28 mouse cellular contexts compared by ENCODE assay signal in the genomic region with DNA sequence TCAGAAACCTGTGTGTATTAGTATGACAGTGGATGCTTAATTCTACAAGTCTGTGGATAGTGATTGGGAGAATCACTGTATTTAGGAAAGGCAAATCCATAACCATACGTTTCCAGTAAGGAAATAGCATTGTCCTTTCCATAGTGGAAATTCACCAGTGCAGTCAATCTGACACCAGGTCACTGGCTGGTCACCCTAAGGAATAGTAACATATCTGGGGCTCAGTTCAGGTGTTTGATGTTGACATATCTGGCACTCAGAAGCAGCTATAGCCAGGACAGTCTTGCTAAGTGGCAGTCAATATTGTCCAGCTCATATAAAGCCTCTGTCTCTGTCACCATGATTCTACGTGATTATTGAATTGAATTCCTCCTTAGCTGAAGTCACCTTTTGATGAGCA.
"Had no signal": no experiment of that assay in that cellular context is flagged by ENCODE, and none has a peak within 500 bp of the region (broad histone marks: within the 10 kb centered on the region; RNA-seq: fewer than 3 reads in every experiment).

No protein-coding gene starts in this region.

- ATAC-seq: forebrain, embryonic 13.5 days; forebrain, embryonic 14.5 days; forebrain, embryonic 15.5 days; forebrain, embryonic 16.5 days; forebrain, postnatal 0 days had no signal

- H3K36me3 ChIP-seq: embryonic facial prominence, embryonic 10.5 days; embryonic facial prominence, embryonic 12.5 days; embryonic facial prominence, embryonic 13.5 days; embryonic facial prominence, embryonic 15.5 days; forebrain, embryonic 10.5 days; forebrain, embryonic 12.5 days; forebrain, embryonic 15.5 days had no signal

- H3K4me3 ChIP-seq: embryonic facial prominence, embryonic 10.5 days; embryonic facial prominence, embryonic 12.5 days; embryonic facial prominence, embryonic 13.5 days; embryonic facial prominence, embryonic 15.5 days; erythroblast, embryonic 14.5 days; forebrain, embryonic 10.5 days; forebrain, embryonic 12.5 days; forebrain, embryonic 13.5 days; forebrain, embryonic 15.5 days; gastrocnemius, adult 2 months; heart, adult 2 months had no signal

- H3K9ac ChIP-seq: embryonic facial prominence, embryonic 12.5 days; embryonic facial prominence, embryonic 13.5 days; embryonic facial prominence, embryonic 15.5 days; forebrain, embryonic 12.5 days; forebrain, embryonic 13.5 days; forebrain, embryonic 15.5 days; forebrain, postnatal 0 days had no signal

- H3K27me3 ChIP-seq: embryonic facial prominence, embryonic 12.5 days; embryonic facial prominence, embryonic 13.5 days; embryonic facial prominence, embryonic 15.5 days; forebrain, embryonic 12.5 days; forebrain, embryonic 13.5 days; forebrain, embryonic 15.5 days had no signal

- H3K9me3 ChIP-seq: embryonic facial prominence, embryonic 10.5 days; embryonic facial prominence, embryonic 12.5 days; embryonic facial prominence, embryonic 13.5 days; embryonic facial prominence, embryonic 15.5 days; forebrain, embryonic 10.5 days; forebrain, embryonic 12.5 days; forebrain, embryonic 13.5 days; forebrain, embryonic 15.5 days had no signal

- DNase-seq: cerebellum, adult 2 months; cerebellum, adult 8-10 months; cerebellum, adult 9-10 months; cerebellum, adult 9-11 months; cerebellum, postnatal 10 days; cerebellum, postnatal 14 days; cerebellum, postnatal 25 days; cerebellum, postnatal 36 days; embryo, embryonic 11 days; forebrain, postnatal 0 days; gastrocnemius, adult 2 months; gastrocnemius, postnatal 10 days; gastrocnemius, postnatal 14 days; gastrocnemius, postnatal 25 days; gastrocnemius, postnatal 36 days; heart, adult 18-20 months; heart, adult 2 months had no signal

- H3K27ac ChIP-seq: embryonic facial prominence, embryonic 10.5 days; embryonic facial prominence, embryonic 12.5 days; embryonic facial prominence, embryonic 13.5 days; embryonic facial prominence, embryonic 15.5 days; forebrain, embryonic 10.5 days; forebrain, embryonic 12.5 days; forebrain, embryonic 13.5 days; forebrain, embryonic 15.5 days; gastrocnemius, adult 2 months; heart, adult 2 months had no signal

- H3K4me1 ChIP-seq: embryonic facial prominence, embryonic 10.5 days; embryonic facial prominence, embryonic 12.5 days; embryonic facial prominence, embryonic 13.5 days; embryonic facial prominence, embryonic 15.5 days; forebrain, embryonic 10.5 days; forebrain, embryonic 12.5 days; forebrain, embryonic 13.5 days; forebrain, embryonic 15.5 days had no signal

- H3K4me2 ChIP-seq: embryonic facial prominence, embryonic 12.5 days; embryonic facial prominence, embryonic 13.5 days; embryonic facial prominence, embryonic 15.5 days; forebrain, embryonic 12.5 days; forebrain, embryonic 13.5 days; forebrain, embryonic 15.5 days had no signal
